Mouse (Mus musculus): ENCODE measurements around the gene Nme7.

Gene Nme7

GRCm38 (mm10) chr1:164319542-164320140 is 15.7 kb downstream of the Nme7 start:
- DNase-seq (ENCODE audit: low spot score in 2 of 2): no peak

GRCm38 (mm10) chr1:164320731-164321130 is 16.8 kb downstream of the Nme7 start:
- DNase-seq (ENCODE audit: low spot score in 2 of 2): no peak

GRCm38 (mm10) chr1:164321408-164321807 is 17.5 kb downstream of the Nme7 start:
- no peak for DNase-seq (ENCODE audit: low spot score in 2 of 2)

GRCm38 (mm10) chr1:164322987-164323650 is 19.2 kb downstream of the Nme7 start:
- no peak for DNase-seq (ENCODE audit: low spot score in 2 of 2)

- DNase-seq (ENCODE audit: low spot score in 2 of 2): no peak
These were observed 20.3 kb downstream of the Nme7 start for GRCm38 (mm10) chr1:164324221-164324620.

- DNase-seq (ENCODE audit: low spot score in 2 of 2): no peak
These were observed 21.0 kb downstream of the Nme7 start for GRCm38 (mm10) chr1:164324878-164325277.

- DNase-seq (ENCODE audit: low spot score in 2 of 2): no peak
These were observed 22.8 kb downstream of the Nme7 start for GRCm38 (mm10) chr1:164326600-164327155.

GRCm38 (mm10) chr1:164327764-164328163 is 23.8 kb downstream of the Nme7 start:
- DNase-seq (ENCODE audit: low spot score in 2 of 2): no peak

- DNase-seq (ENCODE audit: low spot score in 2 of 2): no peak
These were observed 28.6 kb downstream of the Nme7 start for GRCm38 (mm10) chr1:164332559-164332958.

- no peak for DNase-seq (ENCODE audit: low spot score in 2 of 2)
These were observed 31.5 kb downstream of the Nme7 start for GRCm38 (mm10) chr1:164335435-164335834.

- DNase-seq (ENCODE audit: low spot score in 2 of 2): no peak
These were observed 31.9 kb downstream of the Nme7 start for GRCm38 (mm10) chr1:164335846-164336245.

- DNase-seq (ENCODE audit: low spot score in 2 of 2): peak; percentile 28 to 60
These were observed 38.2 kb downstream of the Nme7 start for GRCm38 (mm10) chr1:164342161-164342560.

- DNase-seq (ENCODE audit: low spot score in 2 of 2): no peak
These were observed 49.5 kb downstream of the Nme7 start for GRCm38 (mm10) chr1:164353443-164353842.

- no peak for DNase-seq (ENCODE audit: low spot score in 2 of 2)
These were observed 54.1 kb downstream of the Nme7 start for GRCm38 (mm10) chr1:164357995-164358394.

- no peak for DNase-seq (ENCODE audit: low spot score in 2 of 2)
These were observed 58.1 kb downstream of the Nme7 start for GRCm38 (mm10) chr1:164361997-164362396.

- peak; percentile 52 to 82 for DNase-seq (ENCODE audit: low spot score in 2 of 2)
These were observed 62.5 kb downstream of the Nme7 start for GRCm38 (mm10) chr1:164366156-164367128.

- DNase-seq (ENCODE audit: low spot score in 2 of 2): no peak
These were observed 64.2 kb downstream of the Nme7 start for GRCm38 (mm10) chr1:164368152-164368551.

- no peak for DNase-seq (ENCODE audit: low spot score in 2 of 2)
These were observed 65.9 kb downstream of the Nme7 start for GRCm38 (mm10) chr1:164369781-164370180.

GRCm38 (mm10) chr1:164373029-164373428 is 69.1 kb downstream of the Nme7 start:
- no peak for DNase-seq (ENCODE audit: low spot score in 2 of 2)

- DNase-seq (ENCODE audit: low spot score in 2 of 2): no peak
These were observed 70.1 kb downstream of the Nme7 start for GRCm38 (mm10) chr1:164374020-164374419.

GRCm38 (mm10) chr1:164375626-164376025 is 71.7 kb downstream of the Nme7 start:
- no peak for DNase-seq (ENCODE audit: low spot score in 2 of 2)
